ENCODE assay signal across 9 mouse cellular contexts in the genomic region with DNA sequence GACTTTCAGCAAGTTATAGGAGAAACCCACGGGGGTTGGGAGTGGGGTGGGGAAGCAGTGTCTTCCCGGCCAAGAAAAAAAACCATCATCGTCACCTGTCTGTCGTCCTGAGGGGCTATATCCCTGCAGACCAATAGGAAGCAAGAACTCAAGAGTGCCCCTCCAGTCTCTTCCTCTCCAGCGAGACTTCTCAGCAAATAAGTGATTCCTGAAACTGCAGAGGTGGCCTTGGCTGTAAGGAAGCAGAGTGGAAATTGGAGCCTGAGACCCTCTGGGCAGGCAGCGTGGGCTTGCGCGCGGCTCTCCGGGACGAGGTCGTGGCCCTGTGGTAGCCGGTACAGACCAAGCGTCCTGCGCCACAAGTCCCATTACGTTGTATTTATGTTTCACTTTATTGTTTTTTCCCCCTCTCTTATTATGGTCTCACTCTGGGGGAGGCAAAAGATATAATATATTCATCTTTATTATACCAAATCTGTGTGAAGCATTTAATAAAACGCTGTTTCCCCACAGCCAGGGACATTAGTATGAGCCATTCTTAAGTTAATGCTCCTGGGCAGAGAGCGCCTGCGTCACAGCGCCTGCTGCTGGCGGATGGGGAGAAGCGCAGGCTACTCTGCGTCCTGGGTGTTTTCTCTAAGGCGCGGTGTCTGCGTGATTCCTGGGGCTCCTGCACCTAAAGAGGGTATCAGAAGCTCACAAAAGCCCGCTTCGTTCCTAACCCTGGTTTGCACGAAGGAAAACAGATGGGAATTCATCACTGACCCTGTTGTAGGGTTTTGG. TPM values are rescaled to one million over a fixed set of nuclear protein-coding genes. Genes with fewer than 3 reads are reported as not detected.
DNase-seq lines count a peak whose midpoint lies in the region; ATAC-seq and TF ChIP-seq lines count a peak whose summit lies in the region.
"Had no signal": no experiment of that assay in that cellular context is flagged by ENCODE, and none has a peak within 500 bp of the region (broad histone marks: within the 10 kb centered on the region; RNA-seq: fewer than 3 reads in every experiment).

No protein-coding gene starts in this region.

- peaks cover 98% of the 10 kb centered on the region for H3K27me3 ChIP-seq in heart, embryonic 10.5 days (ENCODE audit: insufficient read depth, poor library complexity, severe bottlenecking)
- H3K27me3 ChIP-seq in C2C12 (ENCODE audit: control insufficient read depth, insufficient read depth, insufficient read length), result peaks cover 74% of the 10 kb centered on the region
- H3K27me3 ChIP-seq in hindbrain, postnatal 0 days (ENCODE audit: insufficient read depth, low read length), result peaks cover 62% of the 10 kb centered on the region

- no peaks in the 10 kb centered on the region for H3K79me3 ChIP-seq in C2C12 (ENCODE audit: low read depth)

- no peaks in the 10 kb centered on the region for H3K9me3 ChIP-seq in heart, embryonic 10.5 days
- H3K9me3 ChIP-seq in hindbrain, postnatal 0 days (ENCODE audit: low read length), result no peaks in the 10 kb centered on the region

- H3K4me3 ChIP-seq in heart, embryonic 10.5 days, result peak overlapping the region; percentile 39
- H3K4me3 ChIP-seq in C2C12 (ENCODE audit: insufficient read depth, poor library complexity, severe bottlenecking), result no peak overlapping the region
- no peak overlapping the region for H3K4me3 ChIP-seq in hindbrain, postnatal 0 days (ENCODE audit: low read length)

- no peaks in the 10 kb centered on the region for H3K79me2 ChIP-seq in C2C12 (ENCODE audit: control insufficient read depth, insufficient read depth)

- no peak overlapping the region for H3K4me2 ChIP-seq in hindbrain, postnatal 0 days (ENCODE audit: low read depth, low read length)

- H3K27ac ChIP-seq in heart, embryonic 10.5 days, result no peak overlapping the region
- no peak overlapping the region for H3K27ac ChIP-seq in hindbrain, postnatal 0 days

- TF ChIP-seq CTCF in C2C12 (IDR thresholded peaks at IDR 0.05; ENCODE audit: control insufficient read depth, insufficient read depth, insufficient read length), result peak; percentile 48
- TF ChIP-seq CTCF in hindbrain, postnatal 0 days (IDR thresholded peaks at IDR 0.05; ENCODE audit: low read depth), result peak; percentile 89

- H3K36me3 ChIP-seq in heart, embryonic 10.5 days, result no peaks in the 10 kb centered on the region
- H3K36me3 ChIP-seq in C2C12 (ENCODE audit: control insufficient read depth, insufficient read depth), result no peaks in the 10 kb centered on the region
- H3K36me3 ChIP-seq in hindbrain, postnatal 0 days (ENCODE audit: insufficient read depth, low read length), result no peaks in the 10 kb centered on the region

- 1% methylated on average over 29 of the region's 29 CpGs for WGBS in heart, embryonic 10.5 days
- 4% methylated on average over 29 of the region's 29 CpGs for WGBS in hindbrain, postnatal 0 days

- peaks cover 13% of the 10 kb centered on the region for H3K4me1 ChIP-seq in heart, embryonic 10.5 days
- no peaks in the 10 kb centered on the region; the same call in 1 of the 2 replicates for H3K4me1 ChIP-seq in hindbrain, postnatal 0 days (ENCODE audit: insufficient read depth, low read length)

- H3ac ChIP-seq in C2C12 (ENCODE audit: control insufficient read depth, insufficient read length, low read depth), result no peak overlapping the region

- H3K9ac ChIP-seq in hindbrain, postnatal 0 days (replicated peaks; ENCODE audit: low read length), result no peak overlapping the region

- no peak for ATAC-seq in hindbrain, postnatal 0 days

- DNase-seq in heart, embryonic 10.5 days (ENCODE audit: low spot score), result no peak
- no peak for DNase-seq in heart, adult 9 months (ENCODE audit: low spot score in 2 of 2)
- DNase-seq in adrenal gland, postnatal 36 days, result peak; percentile 45 to 53
- peak; percentile 63 for DNase-seq in hindbrain, postnatal 0 days (ENCODE audit: low spot score)
- peak; percentile 48 for DNase-seq in naive thymus-derived CD4-positive, alpha-beta T cell, adult 2 months (ENCODE audit: low read depth)
- no peak for DNase-seq in frontal cortex, postnatal 36 days (ENCODE audit: low spot score in 2 of 2)
- DNase-seq in urinary bladder, postnatal 4 days (ENCODE audit: low spot score in 2 of 2), result no peak

TF ChIP-seq in C2C12, 6 proteins besides CTCF, POLR2A, EP300 and RAD21:
- no peak for TF ChIP-seq FOSL1 (IDR thresholded peaks at IDR 0.05; ENCODE audit: insufficient read depth, low read length, poor library complexity, severe bottlenecking)
- TF ChIP-seq MYOD1 (IDR thresholded peaks at IDR 0.05; ENCODE audit: control insufficient read depth, insufficient read length, low read depth), result no peak
- no peak for TF ChIP-seq USF1 (IDR thresholded peaks at IDR 0.05; ENCODE audit: low read depth)
- TF ChIP-seq MYOG (IDR thresholded peaks at IDR 0.05; ENCODE audit: control insufficient read depth, extremely low read depth, insufficient read length), result no peak
- no peak for TF ChIP-seq MAX (IDR thresholded peaks at IDR 0.05)
- TF ChIP-seq CEBPB (IDR thresholded peaks at IDR 0.05; ENCODE audit: low read depth), result no peak

RNA-seq across cellular contexts. Expression of a gene that starts 8.5 kb away (rescaled TPM):
- polyA plus RNA-seq in heart, embryonic 10.5 days (2016; fragmentation: Nextera tagmentation; extraction: Ambion mirVana), result 0.20 and 1.0 TPM in 2 replicates
- 0.02 TPM for polyA plus RNA-seq in C2C12 (2012; fragmentation: generic; extraction: Trizol)
- under 1 TPM; 0.10 to 0.17 TPM for total RNA-seq in adrenal gland, postnatal 36 days (2021)
- 27.0 and 32.2 TPM in 2 replicates for total RNA-seq in hindbrain, postnatal 0 days (2014; rRNA removed)
- polyA plus RNA-seq in hindbrain, postnatal 0 days (2015; fragmentation: Nextera tagmentation; extraction: Ambion mirVana), result 9.2 and 9.6 TPM in 2 replicates
- polyA plus RNA-seq: liver, embryonic 16.5 days had no signal

Comparison
In these comparisons a context has a peak if more than half of its experiments do, and no peak if none do; other contexts are left out.
1. DNase-seq: peak in adrenal gland, postnatal 36 days (2 of 2), hindbrain, postnatal 0 days (single experiment) and naive thymus-derived CD4-positive, alpha-beta T cell, adult 2 months (single experiment); none in heart, embryonic 10.5 days (single experiment), heart, adult 9 months (0 of 2), frontal cortex, postnatal 36 days (0 of 2) and urinary bladder, postnatal 4 days (0 of 2).